Mouse (Mus musculus) lung, postnatal 0 days (tissue): Measurements from ENCODE around the gene Tdrd9. TPM values are rescaled to one million over a fixed set of nuclear protein-coding genes. Genes with fewer than 3 reads are reported as not detected.
A peak's percentile ranks its signal among the peaks of the same experiment; 100 is the strongest.

Source experiments
- ATAC-seq: fragments of 200-750 bp; cut with Nextera tagmentation; 2 replicates; pipeline ENCODE4 v1.8.0; 2017; ENCODE audit warnings: moderate library complexity
- DNase-seq: peaks from one replicate; pipeline ENCODE4 v3.0.0-alpha.2; 2016; ENCODE audit warnings: low spot score
- H3K27ac ChIP-seq: fragments of 300-500 bp; sonication (generic); 2 replicates; pipeline ENCODE4 v1.5.1; 2014; ENCODE audit warnings: antibody characterized with exemption, mild to moderate bottlenecking, low read length, mixed read lengths
- H3K27me3 ChIP-seq: fragments of 300-500 bp; sonication (generic); replicated peaks from 2 replicates; pipeline ENCODE4 v1.6.1; 2014; ENCODE audit warnings: low read length, mixed read lengths; ENCODE audit not compliant: insufficient read depth
- H3K36me3 ChIP-seq: fragments of 300-500 bp; sonication (generic); 2 replicates; pipeline ENCODE4 v1.6.1; 2014; ENCODE audit warnings: low read length, mixed read lengths; ENCODE audit not compliant: insufficient read depth
- H3K4me1 ChIP-seq: fragments of 300-500 bp; sonication (generic); 2 replicates; pipeline ENCODE4 v1.6.1; 2014; ENCODE audit warnings: antibody characterized with exemption, low read depth, low read length, mixed read lengths; ENCODE audit not compliant: insufficient read depth
- H3K4me2 ChIP-seq: fragments of 300-500 bp; sonication (generic); replicated peaks from 2 replicates; pipeline ENCODE4 v1.6.1; 2014; ENCODE audit warnings: low read depth, mild to moderate bottlenecking, low read length, moderate library complexity, mixed read lengths
- H3K4me3 ChIP-seq: fragments of 300-500 bp; sonication (generic); 2 replicates; pipeline ENCODE4 v1.5.1; 2014; ENCODE audit warnings: low read depth, low read length
- H3K9ac ChIP-seq: fragments of 300-500 bp; sonication (generic); replicated peaks from 2 replicates; pipeline ENCODE4 v1.6.1; 2014; ENCODE audit warnings: low read depth, mild to moderate bottlenecking
- H3K9me3 ChIP-seq: fragments of 300-500 bp; sonication (generic); 2 replicates; pipeline ENCODE4 v1.6.1; 2016; ENCODE audit warnings: low read length, mixed read lengths
- CTCF ChIP-seq: IDR thresholded peaks from 2 replicates; pipeline ENCODE4 v1.5.1; 2016; ENCODE audit warnings: antibody characterized with exemption, mild to moderate bottlenecking
- EP300 ChIP-seq: IDR thresholded peaks from 2 replicates; pipeline ENCODE4 v1.6.1; 2016; ENCODE audit warnings: antibody characterized with exemption, mild to moderate bottlenecking, control low read depth
- WGBS: fragments of 180-500 bp; shearing (Covaris S2); extraction: QIAGEN DNeasy Blood & Tissue Kit; methylation state at CpG from one replicate; pipeline ENCODE4 v1.1.7; 2014; 5-methylcytosine and 5-hydroxymethylcytosine counted together
- polyA plus RNA-seq: library from polyadenylated mRNA; unstranded; fragments of >200 nt; fragmentation: Nextera tagmentation; extraction: Ambion mirVana; gene quantifications from 2 replicates; pipeline ENCODE4 v1.2.1, GENCODE M21; 2015

Tdrd9 gene
- polyA plus RNA-seq, 1 experiment from 2014 or later: 0.02 TPM

DNA sequence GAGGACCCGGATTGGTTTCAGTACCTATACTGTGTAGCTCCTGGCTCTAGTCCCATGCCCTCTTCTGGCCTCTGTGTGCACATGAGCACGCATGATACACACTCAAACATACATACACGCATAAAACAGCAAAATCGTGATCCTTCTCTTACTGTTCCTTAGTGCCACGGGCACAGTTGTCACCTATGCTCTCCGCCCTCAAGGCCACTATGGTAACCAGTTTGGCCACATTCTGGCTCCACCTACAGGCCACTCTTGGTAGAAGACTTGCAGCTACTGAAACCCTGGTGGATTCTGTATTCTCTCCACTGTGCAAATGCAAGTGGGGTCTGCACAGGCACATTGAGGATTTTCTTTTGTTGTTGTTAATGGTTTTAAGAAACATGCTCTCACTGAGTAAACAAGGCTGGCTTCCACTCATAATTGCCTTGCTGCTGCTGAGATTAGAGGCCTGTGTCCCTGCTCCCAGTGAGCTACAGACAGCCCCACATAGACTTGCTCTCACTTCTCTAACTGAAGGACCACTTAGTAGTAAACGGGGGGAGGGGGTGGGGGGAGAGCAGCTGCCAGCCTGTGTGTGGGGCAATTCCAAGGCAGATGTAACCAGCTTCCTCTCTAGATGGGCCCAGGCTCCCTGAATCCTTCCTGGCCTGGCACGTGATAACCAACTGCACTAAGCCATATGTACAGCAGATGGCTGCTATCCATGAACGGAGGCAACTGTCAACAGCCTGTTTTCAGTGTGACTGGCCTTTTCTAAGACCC, 13.1 kb upstream of the Tdrd9 start:
- Histone ChIP-seq H3K4me3 (no peak overlapping the region), H3K4me1 (no peaks in the 10 kb centered on the region), H3K9ac (no peak overlapping the region), H3K27ac (no peak overlapping the region), H3K4me2 (no peak overlapping the region), H3K9me3 (no peaks in the 10 kb centered on the region), H3K27me3 (no peaks in the 10 kb centered on the region), H3K36me3 (peaks cover 21% of the 10 kb centered on the region; the same call in 1 of the 2 replicates)
- DNase-seq (peak; percentile 78), ATAC-seq (peak; percentile 75)
- 30% methylated on average over 9 of the region's 9 CpGs for WGBS
- TF ChIP-seq EP300 (no peak), CTCF (peak; percentile 91)

- WGBS: 89% methylated on average over 5 of the region's 5 CpGs
- no peaks in the 10 kb centered on the region for H3K27me3 ChIP-seq
These were observed 8.0 kb upstream of the Tdrd9 start for GRCm38 (mm10) chr12:111963339-111963738.

DNA sequence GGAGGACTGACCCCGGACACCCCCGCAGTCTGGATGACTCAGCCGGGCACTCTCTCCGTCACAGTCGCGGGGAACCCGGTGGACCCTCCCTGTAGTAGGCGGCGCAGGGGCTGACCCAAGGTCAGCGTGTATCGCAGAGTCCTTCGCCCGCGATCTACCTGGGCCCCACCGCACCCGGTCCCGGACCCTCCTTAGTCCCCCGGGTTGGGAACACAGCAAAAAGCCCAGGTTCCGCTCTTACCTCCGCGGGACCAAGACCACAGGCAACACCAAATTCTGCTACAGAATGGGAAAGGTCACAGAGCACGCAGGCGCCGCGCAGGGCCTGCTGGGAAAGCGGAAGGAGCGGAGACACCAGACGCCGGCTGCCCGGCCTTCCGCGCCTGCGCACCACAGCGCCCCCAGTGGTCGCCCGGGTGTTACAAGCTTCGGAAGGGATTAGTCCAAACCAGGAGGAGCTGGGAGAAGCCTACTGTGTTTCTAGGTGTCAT, 4.6 kb upstream of the Tdrd9 start, which contains the start of gene Atp5mpl:
TSS of gene Atp5mpl (minus strand) at position 295 of the 491 bp plus-strand sequence.
- ATAC-seq: peak; percentile 96
- H3K4me3 ChIP-seq: peak within 1 kb of the TSS; percentile 93
- no peaks in the 10 kb centered on the region for H3K27me3 ChIP-seq
- H3K4me1 ChIP-seq: peaks cover 10% of the 10 kb centered on the region
- peak within 1 kb of the TSS; percentile 89 for H3K9ac ChIP-seq
- peak; percentile 96 for DNase-seq
- peaks cover 6% of the 10 kb centered on the region; the same call in 1 of the 2 replicates for H3K36me3 ChIP-seq
- TF ChIP-seq CTCF (peak; percentile 96), EP300 (no peak)
- no peaks in the 10 kb centered on the region for H3K9me3 ChIP-seq
- under 1% methylated on average over 37 of the region's 37 CpGs for WGBS
- H3K27ac ChIP-seq: peak within 1 kb of the TSS; percentile 64; the same call in 1 of the 2 replicates
- peak within 1 kb of the TSS; percentile 72 for H3K4me2 ChIP-seq

More at GRCm38 (mm10) chr12:111963339-111963738, 8.0 kb upstream of the Tdrd9 start:
- Histone ChIP-seq H3K36me3 (peaks cover 21% of the 10 kb centered on the region; the same call in 1 of the 2 replicates), H3K9ac (no peak overlapping the region), H3K4me1 (peaks cover 10% of the 10 kb centered on the region), H3K9me3 (no peaks in the 10 kb centered on the region), H3K4me3 (no peak overlapping the region), H3K27ac (no peak overlapping the region), H3K4me2 (no peak overlapping the region)
- no peak for ATAC-seq
- no peak for DNase-seq
- TF ChIP-seq EP300 (no peak), CTCF (no peak)

GRCm38 (mm10) chr12:111970085-111970484, 1.3 kb upstream of the Tdrd9 start:
- peaks cover 10% of the 10 kb centered on the region for H3K4me1 ChIP-seq
- no peak for ATAC-seq
- no peak overlapping the region for H3K4me3 ChIP-seq
- H3K36me3 ChIP-seq: no peaks in the 10 kb centered on the region
- H3K4me2 ChIP-seq: no peak overlapping the region
- no peaks in the 10 kb centered on the region for H3K27me3 ChIP-seq
- 66% methylated on average over 4 of the region's 4 CpGs for WGBS
- H3K9me3 ChIP-seq: no peaks in the 10 kb centered on the region
- no peak for DNase-seq
- no peak overlapping the region for H3K27ac ChIP-seq
- H3K9ac ChIP-seq: no peak overlapping the region
- no peak for TF ChIP-seq EP300
- TF ChIP-seq CTCF: no peak

GRCm38 (mm10) chr12:111972504-111972903, 1.1 kb downstream of the Tdrd9 start:
- H3K36me3 ChIP-seq: no peaks in the 10 kb centered on the region
- no peak overlapping the region for H3K9ac ChIP-seq
- DNase-seq (no peak), ATAC-seq (no peak)
- H3K4me3 ChIP-seq: no peak overlapping the region
- H3K4me1 ChIP-seq: no peaks in the 10 kb centered on the region
- H3K4me2 ChIP-seq: no peak overlapping the region
- no peaks in the 10 kb centered on the region for H3K9me3 ChIP-seq
- H3K27me3 ChIP-seq: no peaks in the 10 kb centered on the region
- no peak overlapping the region for H3K27ac ChIP-seq
- TF ChIP-seq EP300: no peak
- no peak for TF ChIP-seq CTCF
- WGBS: 90% methylated on average over 10 of the region's 10 CpGs

DNA sequence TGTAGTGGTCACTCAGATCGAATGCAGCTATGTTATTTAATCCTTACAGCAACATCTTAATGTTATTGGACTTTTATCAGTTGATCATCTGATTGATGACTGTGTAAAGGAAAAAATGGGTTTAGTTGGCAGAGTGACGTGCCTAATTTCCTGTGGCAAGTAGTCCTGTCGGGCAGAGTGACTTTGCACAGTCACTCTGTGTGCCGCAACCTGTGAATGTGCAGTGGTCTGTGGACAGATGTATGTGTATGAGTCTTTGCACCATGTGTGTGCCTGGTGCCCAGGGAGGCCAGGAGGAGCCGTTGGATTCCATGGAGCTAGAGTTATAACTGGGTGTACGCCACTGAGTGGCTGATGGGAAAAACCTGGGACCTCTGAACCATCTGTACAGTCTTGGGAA, 3.2 kb downstream of the Tdrd9 start:
- WGBS: 52% methylated on average over 6 of the region's 6 CpGs
- no peak overlapping the region for H3K27ac ChIP-seq
- no peak for TF ChIP-seq EP300
- no peak for TF ChIP-seq CTCF
- H3K4me1 ChIP-seq: no peaks in the 10 kb centered on the region
- no peak overlapping the region for H3K4me3 ChIP-seq
- no peak overlapping the region for H3K9ac ChIP-seq
- DNase-seq (no peak), ATAC-seq (no peak)
- H3K9me3 ChIP-seq: no peaks in the 10 kb centered on the region
- H3K27me3 ChIP-seq: no peaks in the 10 kb centered on the region
- H3K36me3 ChIP-seq: no peaks in the 10 kb centered on the region
- H3K4me2 ChIP-seq: no peak overlapping the region
